Mouse (Mus musculus) limb, embryonic 13.5 days (tissue): ENCODE measurements around the gene Zmym1. TPM values are rescaled to one million over a fixed set of nuclear protein-coding genes. Genes with fewer than 3 reads are reported as not detected.

Experiments used
- polyA plus RNA-seq: library from polyadenylated mRNA; unstranded; fragments of >200 nt; fragmentation: Nextera tagmentation; extraction: Ambion mirVana; gene quantifications from 2 replicates; pipeline ENCODE4 v1.2.1, GENCODE M21; 2015

The Zmym1 gene
- polyA plus RNA-seq, 1 experiment from 2014 or later: 22.1 TPM

Other genes starting within 250 kb of the Zmym1 start
- gene Zmym4, start 93.0 kb downstream of the Zmym1 start, polyA plus RNA-seq: 27.8 and 31.0 TPM in 2 replicates
- gene Sfpq, start 39.8 kb downstream of the Zmym1 start, polyA plus RNA-seq: 100.0 and 105 TPM in 2 replicates
- 26.2 and 29.3 TPM in 2 replicates for gene Zmym6, start 16.2 kb upstream of the Zmym1 start, polyA plus RNA-seq
- 16.9 and 20.8 TPM in 2 replicates for gene Tmem35b, start 62.5 kb upstream of the Zmym1 start, polyA plus RNA-seq
- 0.53 and 0.55 TPM in 2 replicates for gene Dlgap3, start 108.1 kb upstream of the Zmym1 start, polyA plus RNA-seq
- gene Smim12, start 182.6 kb upstream of the Zmym1 start, polyA plus RNA-seq: 51.0 and 53.7 TPM in 2 replicates